Mouse (Mus musculus) NIH3T3 (cell line): ENCODE data around the gene Npas3.
A peak's percentile ranks its signal among the peaks of the same experiment; 100 is the strongest.

ENCODE experiments used
- DNase-seq: peaks from one replicate; pipeline ENCODE4 v3.0.0-alpha.2; 2012; ENCODE audit warnings: low read depth

Npas3 gene

DNA sequence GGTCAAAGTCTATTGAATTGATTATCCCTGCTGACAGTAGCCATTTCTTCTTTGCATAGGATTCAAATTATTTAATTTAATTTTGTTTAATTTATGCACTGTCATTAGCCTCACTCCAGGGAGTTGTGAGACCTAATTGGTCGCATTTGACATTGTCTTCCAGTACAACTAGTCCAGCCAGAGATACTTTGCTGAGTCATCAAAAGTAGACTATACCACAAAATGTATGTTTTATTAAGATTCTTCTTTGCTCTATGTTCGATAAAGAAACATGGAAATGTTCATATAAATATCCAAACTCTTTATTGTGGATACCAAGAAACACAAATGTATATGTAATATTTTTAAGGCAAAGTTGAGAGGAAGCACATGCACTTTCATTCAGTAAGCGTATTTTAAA, 446.8 kb downstream of the Npas3 start:
- no peak for DNase-seq

DNA sequence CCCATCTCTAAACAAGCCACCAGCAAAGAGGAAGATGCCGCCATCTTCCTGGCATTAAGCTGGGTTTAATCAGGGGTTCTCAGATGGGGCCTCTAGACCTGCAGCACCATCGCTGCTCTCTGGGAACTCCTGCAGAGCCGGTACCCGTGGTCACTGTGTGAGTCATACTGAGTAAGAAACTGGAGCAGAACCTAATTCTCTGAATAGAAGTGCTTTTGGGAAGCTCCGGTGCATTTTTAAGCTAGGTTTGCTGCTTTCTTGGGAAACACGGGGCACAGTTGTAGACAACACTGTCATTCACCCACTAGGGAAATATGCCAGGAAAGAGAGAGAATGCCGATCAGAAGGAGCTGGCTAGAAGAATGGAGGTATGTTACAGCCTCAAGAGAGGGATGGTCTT, 449.2 kb downstream of the Npas3 start:
- DNase-seq: peak; percentile 46

DNA sequence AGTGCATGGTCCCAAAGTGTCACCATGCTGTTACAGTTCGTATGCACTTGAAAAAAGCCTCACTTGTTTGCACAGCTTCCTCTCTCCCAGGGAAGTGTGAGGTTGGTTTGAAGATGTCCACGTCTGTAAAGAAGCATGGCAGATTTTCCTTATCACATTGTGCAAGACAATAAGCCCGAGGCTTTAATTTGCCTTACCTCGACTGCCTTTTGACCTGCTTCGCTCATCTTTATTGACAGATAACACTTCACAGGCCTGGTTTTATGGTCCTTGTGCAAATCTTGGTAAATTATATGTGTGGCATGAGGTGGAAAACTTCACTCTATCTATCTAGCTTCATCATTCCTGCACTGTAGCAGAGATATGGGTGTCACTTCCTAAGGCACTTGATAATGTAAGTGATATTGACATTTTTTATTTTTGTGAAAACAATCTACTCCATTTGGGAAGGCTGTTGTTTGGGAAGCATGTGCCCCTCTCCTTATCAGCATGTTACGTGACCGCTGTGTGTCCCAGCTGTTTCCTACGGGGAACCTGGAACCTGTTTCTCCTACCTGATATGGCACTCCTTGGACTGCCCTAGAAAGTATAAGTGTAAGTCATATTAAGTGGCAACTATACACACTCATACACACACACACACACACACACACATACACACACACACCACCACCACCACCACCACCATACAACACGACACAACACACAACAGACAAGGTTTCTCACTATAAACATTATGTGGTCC, 450.2 kb downstream of the Npas3 start:
- no peak for DNase-seq

DNA sequence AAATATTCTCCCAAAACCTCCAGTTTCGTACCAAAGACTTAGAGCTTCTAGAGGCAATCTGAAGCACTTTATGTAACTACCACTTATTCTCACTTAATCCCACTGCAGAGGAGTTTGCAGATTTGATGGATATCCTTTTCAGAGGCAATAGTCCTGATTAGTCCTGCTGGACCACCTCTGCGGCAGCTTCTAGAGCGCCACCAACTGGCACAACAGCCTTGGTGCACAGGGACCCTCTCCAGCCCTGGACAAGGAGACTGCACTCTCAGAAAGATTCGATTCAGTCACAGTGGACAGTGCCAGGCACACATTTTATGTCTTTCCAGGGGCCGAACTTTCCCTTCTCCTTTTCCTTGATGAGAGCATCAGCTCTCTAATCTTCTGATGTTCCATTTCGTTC, 471.4 kb downstream of the Npas3 start:
- peak; percentile 10 for DNase-seq

DNA sequence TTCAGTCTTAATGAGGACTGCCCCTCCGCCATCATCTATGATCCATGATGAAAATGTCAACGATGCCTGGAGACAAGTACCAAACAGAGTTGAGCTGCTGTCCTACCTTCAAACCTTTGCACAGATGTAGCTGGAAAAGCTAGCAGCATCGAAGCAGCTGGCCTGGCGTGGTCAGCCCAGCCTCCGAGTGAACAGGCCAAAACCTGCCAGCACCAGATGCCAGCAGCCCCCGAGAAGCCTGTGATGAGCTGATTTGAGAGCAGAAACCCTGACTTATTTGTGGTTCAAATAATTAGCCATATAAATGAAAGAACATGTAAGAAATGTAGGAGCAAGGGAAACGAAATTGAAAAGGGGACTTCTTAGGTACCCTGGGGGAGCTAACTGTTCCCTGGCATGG, 473.7 kb downstream of the Npas3 start:
- DNase-seq: no peak

DNA sequence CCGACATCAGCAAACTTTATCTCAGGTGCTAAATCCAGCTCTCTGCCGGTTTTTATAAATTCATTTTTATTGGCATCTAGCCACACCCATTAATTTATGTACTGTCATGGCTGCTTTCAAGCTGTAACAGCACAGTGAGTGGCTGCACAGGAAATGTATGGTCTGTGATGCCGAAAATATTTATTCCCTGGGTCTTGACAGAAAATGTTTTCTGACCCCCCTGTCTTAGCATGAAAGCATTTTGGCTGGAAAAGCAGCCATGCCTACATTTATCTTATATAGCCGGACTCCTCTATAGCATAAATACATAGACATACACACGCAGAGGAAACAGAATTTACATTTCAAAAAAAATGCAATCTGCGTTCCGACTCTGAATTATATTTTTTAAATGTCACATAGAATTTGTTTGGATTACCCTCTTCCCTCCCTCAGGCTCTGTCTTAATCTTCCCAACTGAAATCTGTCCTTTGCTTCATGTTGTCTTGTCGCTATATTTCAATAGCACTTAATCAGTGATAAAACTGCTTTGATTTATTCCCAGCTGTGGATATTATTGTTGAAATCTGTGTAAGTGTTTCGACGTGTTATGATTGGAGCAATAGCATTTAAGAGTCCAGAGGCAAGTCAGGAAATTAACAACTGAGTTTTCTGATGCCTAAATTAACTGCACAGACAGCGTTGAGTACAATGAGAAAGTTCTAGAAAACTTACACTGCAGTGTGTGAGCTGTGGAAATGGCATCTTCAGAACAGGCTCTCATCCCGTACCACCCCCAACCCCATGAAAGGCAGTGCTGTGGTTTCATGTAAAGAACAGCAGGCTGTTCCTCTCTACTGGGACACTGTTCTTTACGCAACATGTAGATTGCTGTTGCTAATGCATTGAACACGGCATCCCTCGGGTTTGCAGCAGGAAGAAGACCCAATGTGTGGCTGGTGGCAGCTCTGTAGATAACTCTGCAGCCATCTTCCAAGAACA, 474.5 kb downstream of the Npas3 start:
- DNase-seq: no peak

DNA sequence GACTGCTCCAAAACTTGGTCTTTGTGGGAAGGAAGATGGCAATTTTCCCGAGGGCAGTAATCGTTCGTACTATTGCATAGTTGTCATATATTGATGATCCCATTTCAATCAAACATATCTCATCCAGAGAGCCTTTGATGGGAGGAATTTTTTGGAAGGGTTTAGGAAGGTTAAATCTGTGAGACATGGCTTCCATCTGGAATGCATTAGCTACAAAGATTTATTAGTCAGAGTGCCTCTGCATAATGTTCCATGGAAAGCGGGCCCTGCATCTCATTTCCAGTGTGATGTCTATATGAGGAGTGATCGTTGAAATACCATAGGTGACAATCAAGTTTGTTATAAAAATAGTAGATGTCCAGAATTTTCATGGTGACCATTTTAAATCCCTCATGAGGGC, 480.8 kb downstream of the Npas3 start:
- no peak for DNase-seq

DNA sequence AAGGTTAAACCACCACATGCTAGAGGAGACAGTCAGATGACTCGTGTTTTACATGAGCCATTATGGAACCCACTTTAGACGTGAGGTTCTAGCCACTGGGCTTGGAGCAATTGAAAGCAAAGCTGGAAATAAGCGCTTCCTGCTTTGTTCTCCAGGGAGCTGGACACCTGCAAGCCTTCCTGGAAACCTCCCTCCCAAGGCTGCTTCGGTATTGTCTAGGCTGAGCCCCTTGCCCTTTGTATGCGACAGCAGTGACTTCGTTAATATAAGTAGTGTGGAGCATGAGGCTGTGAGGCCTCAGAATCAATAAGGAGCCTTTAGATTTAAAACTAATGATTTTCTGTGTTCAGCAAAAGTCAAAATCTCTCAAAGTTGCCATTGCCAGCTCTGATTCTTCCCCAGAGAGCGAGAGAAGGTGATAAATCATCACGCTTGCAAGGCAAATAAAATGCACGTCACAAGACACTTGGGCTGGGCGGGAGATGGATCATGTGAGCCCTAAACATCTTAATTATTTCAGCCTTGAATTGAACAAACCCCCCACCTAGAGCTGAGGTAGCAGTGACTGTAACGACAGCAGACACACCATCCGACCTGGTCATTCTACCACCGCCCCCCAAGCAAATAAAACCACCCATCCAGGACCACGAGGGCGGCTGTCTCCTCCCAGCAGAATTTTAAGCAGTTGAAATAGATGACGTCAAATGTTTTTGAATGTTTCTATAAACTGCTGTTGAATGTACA, 490.2 kb downstream of the Npas3 start:
- DNase-seq: no peak

DNA sequence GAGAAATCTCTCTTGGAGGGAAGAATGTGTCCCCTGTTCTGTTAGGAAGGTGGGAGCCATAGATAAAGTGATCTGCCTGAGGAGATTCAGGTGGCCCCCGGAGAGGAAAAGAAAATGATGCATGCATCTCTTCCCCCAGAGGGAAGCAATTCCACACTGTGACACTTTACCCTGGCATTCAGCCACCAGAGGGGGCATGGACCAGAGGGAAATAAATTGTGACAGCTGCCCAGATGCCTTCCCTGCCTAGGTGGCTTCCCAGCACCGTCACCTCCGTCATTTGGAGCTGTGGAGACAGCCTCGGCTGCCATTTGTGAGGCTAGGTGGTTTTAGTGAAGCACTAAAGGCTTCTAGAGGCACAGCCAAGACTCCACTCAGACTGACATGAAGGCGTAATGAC, 498.2 kb downstream of the Npas3 start:
- DNase-seq: no peak

DNA sequence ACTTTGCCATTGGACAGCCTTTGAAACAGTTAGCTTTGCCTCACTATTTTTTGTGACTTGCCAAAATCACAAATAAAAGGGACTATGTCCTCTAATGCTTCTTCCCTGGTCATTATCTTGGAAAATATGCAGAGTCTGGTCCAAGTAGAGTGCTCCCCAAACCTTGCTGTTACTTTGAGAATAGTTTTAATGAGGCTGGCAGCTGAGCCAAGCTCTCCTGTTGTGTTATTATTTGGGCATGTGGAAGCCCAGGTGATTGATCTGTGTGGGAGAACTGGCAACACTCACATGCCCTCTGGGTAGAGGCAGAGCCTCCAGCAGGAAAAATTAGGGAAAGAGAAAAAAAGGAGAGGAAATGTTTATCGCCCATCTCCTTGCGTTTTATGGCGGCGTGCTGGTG, 500.9 kb downstream of the Npas3 start:
- DNase-seq: no peak

DNA sequence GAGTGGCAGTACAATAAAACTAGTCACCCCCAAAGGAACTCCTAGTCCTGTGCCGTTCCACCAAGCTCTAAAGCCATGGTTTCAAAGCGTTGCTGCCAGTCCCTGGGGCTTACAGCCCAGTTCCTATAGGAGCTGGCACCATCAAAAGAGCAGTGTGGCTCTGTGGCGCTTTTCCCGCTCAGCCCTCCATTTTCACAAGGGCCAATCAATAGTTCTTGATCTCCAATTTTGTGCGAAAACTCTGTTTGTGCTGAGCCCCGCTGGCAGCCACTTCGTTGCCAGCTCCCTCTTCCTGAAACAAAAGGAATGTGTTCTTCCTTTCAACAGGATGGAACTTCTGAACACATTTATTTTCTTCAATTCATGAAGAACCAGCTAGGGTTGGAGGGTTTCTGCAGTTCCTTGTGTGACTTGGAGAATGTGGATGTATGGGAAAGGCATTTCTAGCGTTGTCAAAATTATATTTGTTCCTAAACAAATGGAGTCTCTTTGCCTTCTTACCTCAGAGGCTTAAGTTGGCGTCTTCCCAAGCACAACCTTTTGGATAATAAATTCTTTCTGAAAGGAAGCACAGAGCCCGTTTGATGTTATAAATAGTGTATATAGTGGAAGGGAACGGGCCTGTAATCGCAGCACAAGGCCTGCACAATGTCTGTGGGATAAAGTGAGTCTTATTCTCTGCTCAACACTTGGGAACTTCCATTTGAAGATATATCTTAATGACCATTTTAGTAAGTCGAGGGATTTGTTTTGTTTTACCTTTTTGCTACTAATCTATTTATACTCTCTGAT, 504.0 kb downstream of the Npas3 start:
- no peak for DNase-seq

DNA sequence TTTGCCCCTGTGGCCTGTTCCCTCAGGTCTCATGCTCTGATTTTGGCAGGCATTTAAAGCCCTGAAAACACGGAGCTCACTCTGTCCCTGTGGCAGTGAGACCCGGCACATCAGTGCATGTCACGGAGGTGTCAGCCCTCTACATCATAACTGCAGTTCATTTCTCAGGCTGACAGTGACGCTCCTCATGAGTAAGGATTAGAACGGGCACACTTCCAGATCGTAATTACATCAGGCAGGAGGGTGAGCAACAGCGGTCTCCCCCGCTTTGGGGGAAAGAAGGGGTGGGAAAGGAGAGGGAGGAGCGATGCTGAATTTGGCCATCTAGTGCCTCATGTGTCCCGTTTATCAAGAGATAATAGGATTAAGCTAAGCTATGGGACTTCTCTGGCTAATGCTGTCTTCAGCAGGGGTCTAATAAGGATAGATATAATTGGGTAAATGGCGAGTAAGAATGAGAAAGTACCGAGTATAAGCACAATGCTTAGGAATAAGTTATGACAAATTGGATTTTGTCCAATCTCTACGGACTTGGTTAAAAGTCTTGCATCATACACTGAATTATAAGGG, 505.0 kb downstream of the Npas3 start:
- DNase-seq: no peak

DNA sequence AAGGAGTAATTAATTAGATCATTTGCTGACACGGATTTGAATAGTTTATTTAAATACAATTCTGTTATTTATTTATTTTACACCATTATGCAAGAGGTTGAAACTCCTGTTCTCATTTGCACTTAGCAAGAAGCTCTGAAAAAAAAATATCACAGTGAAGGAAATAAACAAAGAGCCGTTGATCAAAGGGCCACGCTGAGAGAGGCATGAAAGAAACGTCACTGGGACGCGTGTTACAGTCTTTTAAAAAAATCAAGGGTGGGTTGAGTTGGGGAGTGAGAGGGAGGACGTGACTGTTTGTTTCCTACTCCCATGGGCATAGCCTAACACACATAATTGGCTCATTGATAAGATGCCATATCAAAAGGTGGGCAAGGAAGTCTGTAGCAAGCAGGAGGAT, 505.8 kb downstream of the Npas3 start:
- no peak for DNase-seq

DNA sequence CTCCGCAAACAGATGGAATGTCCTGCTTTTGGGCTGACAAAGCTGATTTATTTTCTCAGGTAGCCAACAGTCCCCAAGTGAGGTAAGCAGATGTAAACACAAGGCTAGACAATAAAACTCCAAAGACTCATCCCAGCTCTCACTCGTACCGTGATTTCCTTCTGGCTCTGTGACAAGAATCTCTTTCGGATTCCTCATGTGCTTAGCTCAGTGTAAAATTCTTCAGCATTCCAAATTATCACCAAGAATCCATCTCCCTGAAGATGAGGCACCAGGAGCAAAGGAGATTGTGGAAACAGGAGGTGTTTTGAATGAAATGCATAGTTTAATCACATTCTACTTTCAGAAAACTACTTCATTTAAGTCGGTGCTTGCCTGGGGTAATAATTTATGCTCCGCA, 509.2 kb downstream of the Npas3 start:
- no peak for DNase-seq

DNA sequence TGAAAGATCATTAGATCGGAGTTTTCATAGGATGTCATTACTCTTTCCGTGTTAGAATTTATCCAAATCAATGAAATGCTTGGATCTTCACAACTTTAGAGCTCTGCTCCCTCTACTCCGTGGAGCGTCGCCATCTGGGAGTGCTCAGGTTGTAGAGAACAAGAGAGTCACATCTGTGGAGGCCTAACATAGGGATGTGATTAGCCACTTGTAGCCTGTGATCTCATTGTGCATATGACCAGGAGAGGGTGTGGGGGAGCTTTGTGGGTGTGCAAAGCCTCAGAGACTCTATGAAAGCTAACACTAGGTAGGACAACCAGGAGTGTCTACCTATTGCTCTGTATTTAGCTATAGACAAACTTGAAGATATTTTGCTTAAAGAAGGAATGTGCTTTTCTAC, 509.9 kb downstream of the Npas3 start:
- DNase-seq: no peak

DNA sequence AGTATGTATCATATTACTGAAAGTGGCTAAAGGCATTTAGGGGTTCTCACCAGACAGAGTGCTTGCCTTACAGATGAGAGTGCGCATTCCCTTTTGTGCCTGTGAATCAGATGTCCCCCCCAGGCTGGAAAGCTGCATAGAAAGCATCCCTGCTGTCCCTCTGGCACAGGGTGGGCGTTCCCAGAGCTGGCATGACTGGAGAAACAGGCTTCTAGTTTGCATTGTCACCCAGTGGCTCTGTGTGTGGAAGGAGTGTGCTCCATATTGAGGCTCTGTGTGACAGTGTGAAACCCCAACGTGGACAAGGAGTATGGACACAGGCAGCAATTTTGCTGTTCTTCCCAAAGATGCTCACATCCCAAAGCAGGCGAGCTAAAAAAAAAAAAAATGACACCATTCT, 515.7 kb downstream of the Npas3 start:
- DNase-seq: no peak

DNA sequence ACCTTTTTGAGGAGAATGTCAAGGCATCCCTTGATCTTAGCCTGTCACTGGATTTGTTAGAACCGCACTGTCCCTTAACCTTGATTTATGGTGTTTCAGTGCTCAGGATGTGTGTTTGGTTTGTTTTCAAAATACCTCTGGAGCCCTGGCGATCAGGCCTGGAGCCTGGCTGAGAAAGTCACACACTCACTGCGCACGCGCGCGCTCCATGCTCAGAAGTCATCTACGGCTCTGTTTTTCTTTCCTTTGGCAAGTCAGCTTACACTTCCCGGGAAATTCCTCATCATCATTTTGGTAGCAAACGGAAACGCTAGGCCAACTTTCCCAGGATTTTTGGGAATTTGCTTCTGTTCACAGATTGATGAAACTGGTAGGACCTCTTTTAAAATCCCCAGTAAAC, 519.9 kb downstream of the Npas3 start:
- no peak for DNase-seq

DNA sequence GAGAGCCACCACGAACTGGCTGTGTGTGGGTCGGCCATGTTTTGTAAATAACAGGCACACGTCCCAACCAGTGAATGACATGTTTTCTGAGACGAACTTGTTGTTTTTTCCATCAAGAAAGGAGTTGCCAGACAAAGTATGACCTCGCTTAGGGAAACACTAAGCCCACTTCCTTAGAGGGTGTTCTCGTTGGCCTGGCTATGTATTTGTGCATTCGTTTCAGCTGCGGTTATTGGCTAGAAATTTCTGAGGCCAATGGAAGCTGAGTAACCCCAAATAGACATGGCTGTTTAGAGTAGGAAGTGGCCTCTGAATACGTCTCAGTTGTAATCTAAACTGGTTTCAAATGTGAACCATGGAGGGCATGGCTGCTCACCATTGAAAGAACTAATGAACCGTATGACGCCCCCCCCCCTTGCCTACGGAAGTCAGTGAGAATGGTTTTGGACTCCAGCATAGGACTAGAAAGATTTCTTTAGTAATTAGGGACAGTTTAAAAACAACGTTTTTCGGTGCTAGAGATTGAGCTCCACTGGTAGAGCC, 523.0 kb downstream of the Npas3 start:
- no peak for DNase-seq

DNA sequence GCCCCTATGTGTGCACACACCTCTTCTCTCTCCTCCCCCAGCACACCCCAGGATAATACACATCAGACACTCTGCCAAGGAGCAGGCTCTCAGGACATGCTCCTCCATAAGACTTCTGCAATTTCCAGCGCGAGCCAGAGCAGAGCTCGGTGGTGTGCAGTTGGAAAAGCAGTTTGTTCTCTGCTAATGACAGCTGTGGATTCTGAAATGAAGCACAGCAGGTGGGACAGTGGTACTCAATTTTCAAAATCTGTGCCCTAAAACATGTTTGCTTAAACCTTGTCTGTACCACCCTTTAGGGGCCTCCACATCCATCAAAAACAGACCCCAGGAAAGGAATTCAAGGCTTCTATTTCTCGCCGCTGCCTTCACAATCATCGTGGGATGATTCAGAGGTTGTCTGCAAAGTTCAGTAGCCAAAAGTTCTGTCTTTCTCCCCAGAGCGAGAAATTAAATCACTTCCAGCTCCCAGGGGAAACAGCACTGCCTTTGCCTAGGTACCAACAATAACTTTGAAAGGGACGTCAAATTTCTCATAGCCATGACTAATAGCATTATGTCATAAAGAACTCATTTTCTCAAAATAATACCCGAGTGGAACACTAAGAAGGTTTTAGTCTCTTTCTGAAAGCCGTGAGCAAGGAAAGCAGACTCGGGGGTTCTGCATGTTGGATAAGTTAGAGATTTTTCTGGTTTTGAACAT, 533.5 kb downstream of the Npas3 start:
- peak; percentile 28 for DNase-seq

DNA sequence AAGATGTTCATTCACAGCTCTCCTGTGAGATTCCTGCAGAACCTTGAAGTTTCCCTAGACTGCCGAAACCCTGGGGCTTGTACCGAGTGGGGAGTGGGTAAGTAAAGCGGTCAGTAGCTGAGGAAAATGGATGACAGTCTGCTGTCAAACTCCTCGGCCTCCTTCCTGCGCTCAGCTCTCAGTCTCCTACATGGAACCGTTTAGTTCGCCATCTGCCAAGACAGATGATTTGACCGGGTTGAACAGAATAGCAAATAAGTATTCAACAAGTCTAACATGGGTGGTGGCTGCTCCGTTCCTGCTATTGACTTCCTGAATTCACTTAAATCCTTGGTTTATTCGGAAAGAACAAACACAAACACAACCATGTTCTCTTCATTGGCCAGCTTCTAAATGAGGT, 541.0 kb downstream of the Npas3 start:
- no peak for DNase-seq
